Mouse (Mus musculus) thymus, adult 2 months (tissue): ENCODE measurements around the gene Fam92b. TPM values are rescaled to one million over a fixed set of nuclear protein-coding genes. Genes with fewer than 3 reads are reported as not detected.

Experiments
- DNase-seq: peaks from one replicate; pipeline ENCODE4 v3.0.0; 2021
- H3K27ac ChIP-seq: fragments of 200-500 bp; 2 replicates; pipeline ENCODE4 v1.5.1; 2012; ENCODE audit warnings: low read length, control low read depth; ENCODE audit not compliant: control insufficient read depth, insufficient read depth
- H3K27me3 ChIP-seq: fragments of 200-500 bp; 2 replicates; pipeline ENCODE4 v1.6.1; 2012; ENCODE audit warnings: mild to moderate bottlenecking, low read length, moderate library complexity, mixed read lengths; ENCODE audit not compliant: control insufficient read depth, insufficient read depth
- H3K36me3 ChIP-seq: fragments of 200-500 bp; 2 replicates; pipeline ENCODE4 v1.6.1; 2012; ENCODE audit warnings: mild to moderate bottlenecking, low read length, moderate library complexity; ENCODE audit not compliant: control insufficient read depth, insufficient read depth
- H3K4me1 ChIP-seq: fragments of 200-500 bp; replicated peaks from 2 replicates; pipeline ENCODE4 v1.6.1; 2012; ENCODE audit warnings: low read length; ENCODE audit not compliant: control insufficient read depth, insufficient read depth
- H3K4me3 ChIP-seq: fragments of 200-500 bp; 2 replicates; pipeline ENCODE4 v1.5.1; 2012; ENCODE audit warnings: mild to moderate bottlenecking, low read length, control low read depth, moderate library complexity; ENCODE audit not compliant: control insufficient read depth, insufficient read depth
- CTCF ChIP-seq: fragments of 200-500 bp; IDR thresholded peaks from 2 replicates; pipeline ENCODE4 v1.5.1; 2012; ENCODE audit warnings: mild to moderate bottlenecking, control low read depth, low read length, moderate library complexity, borderline replicate concordance; ENCODE audit not compliant: control insufficient read depth, poor library complexity, insufficient read depth; ENCODE audit errors: extremely low read depth
- POLR2A ChIP-seq: fragments of 200-500 bp; IDR thresholded peaks from 2 replicates; pipeline ENCODE4 v1.6.1; 2012; ENCODE audit warnings: mild to moderate bottlenecking, low read length, control low read depth, moderate library complexity; ENCODE audit not compliant: control insufficient read depth, poor library complexity, insufficient read depth; ENCODE audit errors: extremely low read depth
- WGBS: fragments of 180-500 bp; shearing (Covaris S2); methylation state at CpG from one replicate; pipeline ENCODE4 v1.1.7; 2018; 5-methylcytosine and 5-hydroxymethylcytosine counted together
- polyA plus RNA-seq: library from polyadenylated mRNA; depleted of rRNA; stranded (reverse); fragments of >200 nt; gene quantifications from 2 replicates; pipeline ENCODE4 v1.2.3, GENCODE M21; 2012

Fam92b gene
- polyA plus RNA-seq, 1 experiment: 0.39 TPM

- no peaks in the 10 kb centered on the region for H3K36me3 ChIP-seq
- no peak overlapping the region for H3K27ac ChIP-seq
- no peak for DNase-seq
- H3K4me3 ChIP-seq: no peak overlapping the region
- no peaks in the 10 kb centered on the region for H3K27me3 ChIP-seq
- H3K4me1 ChIP-seq: peaks cover 11% of the 10 kb centered on the region
- 77% methylated on average over 18 of the region's 18 CpGs for WGBS
- no peak for TF ChIP-seq POLR2A
- no peak for TF ChIP-seq CTCF
Measured at GRCm38 (mm10) chr8:120174606-120175005, 2.7 kb downstream of the Fam92b start.

DNA sequence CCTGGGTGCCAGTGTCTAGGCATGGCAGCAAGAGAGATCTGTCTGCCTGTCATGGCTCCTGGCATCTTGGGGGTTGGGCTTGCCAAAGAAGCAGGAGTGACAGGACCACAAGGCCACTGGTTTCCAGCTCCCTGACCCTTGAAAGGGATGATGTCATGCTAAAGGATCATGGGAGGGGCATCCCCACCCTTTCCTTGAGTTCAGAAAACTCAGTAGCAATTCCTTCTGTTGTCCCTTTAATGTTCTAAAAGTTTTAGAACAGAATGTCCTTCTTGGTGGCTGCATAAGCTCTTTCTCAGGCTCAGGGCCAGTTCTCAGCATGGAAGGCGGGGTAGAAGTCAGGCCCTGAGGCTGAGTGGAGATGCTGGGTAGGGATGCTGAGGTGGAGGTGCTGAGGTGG lies 4.1 kb downstream of the Fam92b start:
- TF ChIP-seq CTCF: no peak
- TF ChIP-seq POLR2A: no peak
- no peak for DNase-seq
- Histone ChIP-seq H3K4me3 (no peak overlapping the region), H3K36me3 (no peaks in the 10 kb centered on the region), H3K27me3 (no peaks in the 10 kb centered on the region), H3K27ac (no peak overlapping the region), H3K4me1 (peaks cover 10% of the 10 kb centered on the region)
- WGBS: 88% methylated on average over 1 of the region's 1 CpGs

GRCm38 (mm10) chr8:120169119-120169518 lies 8.1 kb downstream of the Fam92b start:
- no peak overlapping the region for H3K27ac ChIP-seq
- no peaks in the 10 kb centered on the region for H3K27me3 ChIP-seq
- no peaks in the 10 kb centered on the region for H3K4me1 ChIP-seq
- 86% methylated on average over 8 of the region's 8 CpGs for WGBS
- no peak overlapping the region for H3K4me3 ChIP-seq
- no peaks in the 10 kb centered on the region for H3K36me3 ChIP-seq
- no peak for DNase-seq
- TF ChIP-seq POLR2A: no peak
- no peak for TF ChIP-seq CTCF

DNA sequence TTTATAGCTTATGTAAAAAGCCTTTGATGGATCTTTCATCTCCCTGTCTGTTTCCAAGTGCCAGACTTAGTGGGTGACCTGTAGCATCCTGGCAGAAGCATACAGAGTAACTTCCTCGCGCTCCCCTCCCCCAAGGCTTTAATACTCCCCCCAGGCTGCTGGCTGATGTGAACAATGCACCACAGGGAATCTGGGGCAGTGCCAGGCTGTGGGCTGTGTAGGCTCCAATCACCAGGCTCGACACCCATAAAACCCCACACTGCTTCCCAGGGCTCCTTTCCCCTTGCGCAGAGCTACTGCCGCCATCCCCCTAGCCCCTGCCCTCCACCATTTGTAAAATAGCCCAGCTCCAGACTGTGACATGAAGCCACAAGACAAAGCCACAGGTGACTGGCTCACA lies 9.4 kb downstream of the Fam92b start:
- no peak for TF ChIP-seq POLR2A
- TF ChIP-seq CTCF: no peak
- WGBS: 31% methylated on average over 5 of the region's 5 CpGs
- Histone ChIP-seq H3K36me3 (no peaks in the 10 kb centered on the region), H3K4me1 (no peaks in the 10 kb centered on the region), H3K27ac (no peak overlapping the region), H3K27me3 (no peaks in the 10 kb centered on the region), H3K4me3 (no peak overlapping the region)
- no peak for DNase-seq

DNA sequence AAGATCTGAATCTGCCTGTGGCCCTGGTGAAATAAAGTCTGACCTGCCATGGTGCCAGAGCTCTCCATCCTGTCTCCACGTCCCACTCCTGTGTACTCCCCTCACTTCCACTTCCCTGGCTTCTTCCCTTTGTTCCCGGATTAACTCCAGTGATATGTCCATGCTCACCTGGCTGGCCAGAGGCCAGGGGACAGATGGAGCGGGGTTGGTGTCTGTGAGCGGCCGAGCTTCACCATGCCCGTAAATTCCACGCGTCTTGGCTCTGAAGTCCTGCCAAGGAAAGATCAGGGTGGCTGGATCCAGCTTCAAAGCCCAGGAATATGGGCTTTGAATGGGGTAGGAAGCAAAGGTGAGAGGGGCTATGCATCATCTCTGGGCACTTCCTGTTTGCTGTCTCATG lies 10.1 kb downstream of the Fam92b start:
- Histone ChIP-seq H3K27me3 (no peaks in the 10 kb centered on the region), H3K4me1 (no peaks in the 10 kb centered on the region), H3K4me3 (no peak overlapping the region), H3K27ac (no peak overlapping the region), H3K36me3 (no peaks in the 10 kb centered on the region)
- DNase-seq: no peak
- TF ChIP-seq POLR2A (no peak), CTCF (no peak)
- WGBS: 90% methylated on average over 8 of the region's 8 CpGs

DNA sequence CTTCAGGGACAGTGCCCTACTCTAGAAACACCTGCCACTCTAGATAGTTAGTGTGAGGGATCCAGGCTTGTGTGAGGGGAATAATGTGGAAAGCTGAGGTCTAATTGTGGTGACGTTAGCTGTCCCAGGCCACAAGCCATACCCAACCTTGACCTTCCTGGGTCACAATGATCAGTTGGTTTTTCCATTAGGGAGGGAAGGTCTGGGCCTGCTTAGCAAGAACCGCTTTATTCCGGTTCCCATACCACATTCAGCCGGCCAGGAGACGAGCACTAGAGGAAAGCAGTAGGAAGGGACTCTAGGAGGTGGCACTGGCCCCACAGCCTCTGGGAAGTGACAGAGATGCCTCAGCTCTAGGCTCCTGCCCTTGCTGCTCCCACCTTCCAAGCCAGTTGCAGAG lies 13.2 kb downstream of the Fam92b start:
- no peak overlapping the region for H3K4me3 ChIP-seq
- no peak overlapping the region for H3K27ac ChIP-seq
- no peak for DNase-seq
- no peaks in the 10 kb centered on the region for H3K4me1 ChIP-seq
- no peak for TF ChIP-seq POLR2A
- no peak for TF ChIP-seq CTCF
- H3K27me3 ChIP-seq: no peaks in the 10 kb centered on the region
- whole genome bisulfite sequencing: 98% methylated on average over 5 of the region's 5 CpGs
- no peaks in the 10 kb centered on the region for H3K36me3 ChIP-seq

- no peak overlapping the region for H3K27ac ChIP-seq
- no peak overlapping the region for H3K4me3 ChIP-seq
- H3K4me1 ChIP-seq: no peaks in the 10 kb centered on the region
- no peaks in the 10 kb centered on the region for H3K36me3 ChIP-seq
- no peak for DNase-seq
- no peak for TF ChIP-seq CTCF
- TF ChIP-seq POLR2A: no peak
- H3K27me3 ChIP-seq: no peaks in the 10 kb centered on the region
- 88% methylated on average over 8 of the region's 8 CpGs for WGBS
Measured at GRCm38 (mm10) chr8:120163376-120163775, 13.9 kb downstream of the Fam92b start.
